Mouse (Mus musculus): ENCODE measurements around the gene Smad3. TPM values are rescaled to one million over a fixed set of nuclear protein-coding genes. Genes with fewer than 3 reads are reported as not detected.

Gene Smad3
- polyA plus RNA-seq, 1 experiment from 2014 or later: 16.1 TPM

- Histone ChIP-seq H3K4me3 (ENCODE audit: low read depth, low read length) (no peak overlapping the region), H3K9ac (no peak overlapping the region), H3K9me3 (ENCODE audit: low read depth, low read length) (no peaks in the 10 kb centered on the region), H3K36me3 (ENCODE audit: insufficient read depth) (no peaks in the 10 kb centered on the region), H3K27me3 (ENCODE audit: insufficient read depth, low read length) (no peaks in the 10 kb centered on the region), H3K4me1 (ENCODE audit: insufficient read depth) (peaks cover 32% of the 10 kb centered on the region), H3K4me2 (no peak overlapping the region), H3K27ac (ENCODE audit: low read depth) (no peak overlapping the region)
- 48% methylated on average over 5 of the region's 5 CpGs for WGBS
- TF ChIP-seq CTCF (IDR thresholded peaks at IDR 0.05; ENCODE audit: low read depth): no peak
- ATAC-seq (ENCODE audit: insufficient read depth) (no peak), DNase-seq (no peak)
Observed at GRCm38 (mm10) chr9:63785492-63785891, 27.7 kb upstream of the Smad3 start.

- Histone ChIP-seq H3K27ac (ENCODE audit: low read depth) (no peak overlapping the region), H3K9ac (no peak overlapping the region), H3K9me3 (ENCODE audit: low read depth, low read length) (no peaks in the 10 kb centered on the region), H3K27me3 (ENCODE audit: insufficient read depth, low read length) (no peaks in the 10 kb centered on the region), H3K36me3 (ENCODE audit: insufficient read depth) (no peaks in the 10 kb centered on the region), H3K4me2 (no peak overlapping the region), H3K4me1 (ENCODE audit: insufficient read depth) (peaks cover 37% of the 10 kb centered on the region), H3K4me3 (ENCODE audit: low read depth, low read length) (no peak overlapping the region)
- 75% methylated on average over 3 of the region's 3 CpGs for WGBS
- DNase-seq (no peak), ATAC-seq (ENCODE audit: insufficient read depth) (no peak)
- no peak for TF ChIP-seq CTCF (IDR thresholded peaks at IDR 0.05; ENCODE audit: low read depth)
Observed at GRCm38 (mm10) chr9:63784597-63784996, 26.8 kb upstream of the Smad3 start.

GRCm38 (mm10) chr9:63782744-63783143, 24.9 kb upstream of the Smad3 start:
- Histone ChIP-seq H3K4me2 (no peak overlapping the region), H3K4me3 (ENCODE audit: low read depth, low read length) (no peak overlapping the region), H3K9ac (no peak overlapping the region), H3K36me3 (ENCODE audit: insufficient read depth) (no peaks in the 10 kb centered on the region), H3K4me1 (ENCODE audit: insufficient read depth) (peaks cover 30% of the 10 kb centered on the region), H3K9me3 (ENCODE audit: low read depth, low read length) (no peaks in the 10 kb centered on the region), H3K27ac (ENCODE audit: low read depth) (0 out of 2 replicates have a peak overlapping the region, but pooled peaks have one; percentile 22), H3K27me3 (ENCODE audit: insufficient read depth, low read length) (no peaks in the 10 kb centered on the region)
- DNase-seq: peak; percentile 80
- 20% methylated on average over 4 of the region's 4 CpGs for WGBS
- no peak for TF ChIP-seq CTCF (IDR thresholded peaks at IDR 0.05; ENCODE audit: low read depth)
- ATAC-seq (ENCODE audit: insufficient read depth): peak; percentile 56; the same call in 1 of the 2 replicates

GRCm38 (mm10) chr9:63781714-63782464, 24.1 kb upstream of the Smad3 start:
- Histone ChIP-seq H3K9ac (no peak overlapping the region), H3K27me3 (ENCODE audit: insufficient read depth, low read length) (no peaks in the 10 kb centered on the region), H3K27ac (ENCODE audit: low read depth) (no peak overlapping the region), H3K4me2 (no peak overlapping the region), H3K4me1 (ENCODE audit: insufficient read depth) (peaks cover 30% of the 10 kb centered on the region), H3K9me3 (ENCODE audit: low read depth, low read length) (no peaks in the 10 kb centered on the region), H3K4me3 (ENCODE audit: low read depth, low read length) (no peak overlapping the region), H3K36me3 (ENCODE audit: insufficient read depth) (no peaks in the 10 kb centered on the region)
- no peak for DNase-seq
- 71% methylated on average over 7 of the region's 7 CpGs for WGBS
- ATAC-seq (ENCODE audit: insufficient read depth): no peak
- TF ChIP-seq CTCF (IDR thresholded peaks at IDR 0.05; ENCODE audit: low read depth): peak; percentile 45

- no peaks in the 10 kb centered on the region for H3K36me3 ChIP-seq (ENCODE audit: insufficient read depth)
- H3K27me3 ChIP-seq (ENCODE audit: insufficient read depth, low read length): no peaks in the 10 kb centered on the region
- H3K4me2 ChIP-seq: no peak overlapping the region
- peak; percentile 66; the same call in 1 of the 2 replicates for ATAC-seq (ENCODE audit: insufficient read depth)
- peaks cover 28% of the 10 kb centered on the region for H3K4me1 ChIP-seq (ENCODE audit: insufficient read depth)
- TF ChIP-seq CTCF (IDR thresholded peaks at IDR 0.05; ENCODE audit: low read depth): no peak
- peak; percentile 64 for DNase-seq
- no peak overlapping the region for H3K4me3 ChIP-seq (ENCODE audit: low read depth, low read length)
- peak overlapping the region; percentile 3; the same call in 1 of the 2 replicates for H3K9ac ChIP-seq
- peak overlapping the region; percentile 64; the same call in 1 of the 2 replicates for H3K27ac ChIP-seq (ENCODE audit: low read depth)
- 18% methylated on average over 17 of the region's 17 CpGs for WGBS
- no peaks in the 10 kb centered on the region for H3K9me3 ChIP-seq (ENCODE audit: low read depth, low read length)
Observed at GRCm38 (mm10) chr9:63779950-63780887, 22.4 kb upstream of the Smad3 start.

- 63% methylated on average over 3 of the region's 3 CpGs for WGBS
- TF ChIP-seq CTCF (IDR thresholded peaks at IDR 0.05; ENCODE audit: low read depth): no peak
Observed at GRCm38 (mm10) chr9:63776735-63777134, 18.9 kb upstream of the Smad3 start.

More at GRCm38 (mm10) chr9:63776735-63777134, 18.9 kb upstream of the Smad3 start:
- Histone ChIP-seq H3K4me3 (ENCODE audit: low read depth, low read length) (no peak overlapping the region), H3K9me3 (ENCODE audit: low read depth, low read length) (no peaks in the 10 kb centered on the region), H3K4me1 (ENCODE audit: insufficient read depth) (peaks cover 24% of the 10 kb centered on the region), H3K36me3 (ENCODE audit: insufficient read depth) (no peaks in the 10 kb centered on the region), H3K4me2 (no peak overlapping the region), H3K27ac (ENCODE audit: low read depth) (no peak overlapping the region), H3K27me3 (ENCODE audit: insufficient read depth, low read length) (no peaks in the 10 kb centered on the region), H3K9ac (no peak overlapping the region)
- ATAC-seq (ENCODE audit: insufficient read depth): no peak
- DNase-seq: no peak
